Mouse (Mus musculus): ENCODE results near the gene Arhgef18.

Arhgef18 gene

DNA sequence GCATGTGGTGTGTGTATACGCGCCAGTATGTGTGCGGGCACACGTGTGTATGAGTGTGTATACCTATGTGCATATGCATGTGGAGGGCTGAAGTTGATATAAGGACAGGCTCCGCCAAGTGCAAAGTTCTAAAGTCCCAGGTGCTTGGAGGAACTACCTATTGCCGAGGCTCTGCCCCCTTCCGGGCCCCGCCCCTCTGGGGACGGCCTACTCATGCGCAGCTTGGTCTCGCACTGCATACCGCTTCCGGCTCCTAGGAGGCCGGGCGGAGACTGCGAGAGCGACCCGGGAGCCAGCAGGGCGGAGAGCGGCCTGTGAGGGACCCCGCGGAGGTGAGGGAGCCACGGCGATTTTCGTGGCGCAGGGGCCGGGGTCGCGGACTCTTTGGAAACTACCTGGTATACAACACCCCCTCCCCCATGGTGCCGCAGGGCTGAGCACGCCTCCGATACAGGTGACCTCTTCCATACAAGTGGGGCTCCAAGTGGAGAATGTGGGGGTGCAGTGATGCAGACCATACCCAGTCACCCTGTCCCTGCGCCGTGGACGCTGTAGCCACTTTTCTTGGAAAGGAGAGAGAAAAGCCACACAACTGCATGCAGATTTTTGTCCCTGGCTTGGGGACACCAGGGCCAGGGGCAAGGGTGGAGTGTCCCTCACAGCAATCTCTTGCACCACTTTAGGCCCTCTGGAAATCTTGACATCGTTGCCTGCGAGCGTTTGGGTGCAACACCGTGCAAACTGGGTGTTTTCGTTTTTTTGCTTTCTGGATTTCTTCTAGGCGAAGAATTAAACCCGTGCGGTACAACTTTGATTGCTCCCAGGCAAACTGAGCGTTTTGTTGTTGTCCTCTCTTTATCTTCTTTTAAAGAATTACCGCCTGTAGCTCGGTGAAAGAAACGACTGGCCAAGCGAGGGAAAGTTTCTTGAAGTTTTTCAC, at the start of gene Arhgef18:
Arhgef18 (plus strand) TSS at position 236 of the 940 bp plus-strand sequence.
- DNase-seq = peak; percentile 76

GRCm38 (mm10) chr8:3345337-3345736, 47.5 kb upstream of the Arhgef18 start:
- DNase-seq = no peak

DNA sequence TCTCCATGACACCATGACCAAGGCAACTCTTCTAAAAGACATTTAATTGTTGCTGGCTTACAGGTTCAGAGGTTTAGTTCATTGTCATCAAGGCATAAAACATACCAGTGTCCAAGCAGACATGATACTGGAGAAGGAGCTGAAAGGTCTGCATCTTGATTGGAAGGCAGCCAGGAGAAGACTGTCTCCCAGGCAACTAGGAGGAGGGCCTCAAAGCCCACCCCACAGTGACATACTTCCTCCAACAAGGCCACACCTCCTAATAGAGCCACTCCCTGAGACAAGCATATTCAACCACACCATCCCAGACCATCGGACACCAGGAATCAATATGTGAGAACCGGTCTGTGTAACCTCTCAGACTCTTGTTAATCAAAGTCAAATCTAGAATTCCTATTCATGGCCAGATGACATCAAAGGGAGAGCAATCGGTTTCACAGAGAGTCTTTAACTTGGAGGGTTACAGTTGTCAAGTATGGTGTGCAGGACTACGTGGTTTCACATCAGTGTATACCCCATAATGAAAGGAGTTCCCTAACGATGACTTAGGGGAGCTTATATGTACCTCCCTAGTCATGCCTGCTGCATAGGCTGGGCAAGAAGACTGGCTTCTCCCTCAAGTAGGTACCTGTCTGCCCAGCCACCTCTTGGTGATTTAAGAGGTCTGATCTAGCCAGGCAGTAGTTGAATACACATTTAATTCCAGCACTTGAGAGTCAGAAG, 46.0 kb upstream of the Arhgef18 start:
- no peak for DNase-seq

DNA sequence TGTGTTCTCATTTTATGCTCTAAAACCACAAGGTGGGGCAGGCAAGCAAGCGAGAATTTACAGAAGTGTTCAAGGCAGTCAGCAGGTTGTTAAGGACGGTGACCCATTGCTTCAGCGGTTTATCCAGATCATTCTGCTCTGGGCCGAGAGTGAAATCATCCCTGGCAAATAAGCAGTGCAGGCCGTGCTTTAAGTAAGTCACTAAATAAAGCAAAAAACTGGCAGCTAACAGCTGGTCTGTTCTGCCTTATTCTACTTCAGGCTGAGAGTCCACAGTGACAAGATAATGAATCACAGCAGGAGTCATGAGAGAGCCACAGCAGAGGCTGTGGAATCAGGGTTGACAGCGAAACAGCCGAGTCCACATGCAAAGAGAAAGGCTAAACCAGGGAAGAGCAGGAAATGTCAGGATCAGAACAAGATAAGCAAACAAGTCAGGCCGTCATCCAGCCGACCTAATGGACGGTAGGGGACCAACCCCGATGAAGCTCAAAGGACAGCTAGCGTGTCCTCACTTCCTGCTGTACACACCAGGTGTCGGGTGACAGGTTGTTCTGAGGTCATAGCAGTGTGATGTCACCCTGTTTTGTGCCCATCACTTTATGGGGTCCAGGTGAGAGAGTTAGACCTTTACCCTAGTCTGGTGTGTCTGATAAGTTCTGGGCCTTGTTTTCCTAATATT, 44.5 kb upstream of the Arhgef18 start:
- DNase-seq = no peak

GRCm38 (mm10) chr8:3350747-3351146, 42.1 kb upstream of the Arhgef18 start:
- DNase-seq = no peak

DNA sequence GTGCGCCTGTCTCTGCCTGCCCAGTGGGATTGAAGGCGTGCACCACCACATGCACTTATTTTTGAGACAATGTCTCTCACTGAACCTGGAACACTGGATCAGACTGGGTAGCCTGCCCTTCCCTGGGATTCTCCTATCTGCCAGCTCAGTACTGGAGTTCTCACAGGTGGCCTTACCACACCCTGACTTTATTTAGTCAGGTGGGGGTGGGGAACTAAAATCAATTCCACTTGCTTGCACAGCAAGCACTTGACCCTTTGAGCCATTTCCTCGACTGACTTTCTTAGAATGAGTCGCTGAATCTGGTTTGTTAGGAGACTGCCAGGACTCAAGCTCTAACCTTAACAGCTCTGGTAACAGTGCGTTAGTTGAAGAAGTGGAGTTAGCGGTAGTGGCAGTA, 40.1 kb upstream of the Arhgef18 start:
- DNase-seq = no peak

- no peak for DNase-seq
Observed at GRCm38 (mm10) chr8:3353189-3353810, 39.5 kb upstream of the Arhgef18 start, which contains the start of gene A430078G23Rik. Gene A430078G23Rik (plus strand): TSS chr8:3353415.

GRCm38 (mm10) chr8:3353811-3354442, 38.9 kb upstream of the Arhgef18 start:
- no peak for DNase-seq

DNA sequence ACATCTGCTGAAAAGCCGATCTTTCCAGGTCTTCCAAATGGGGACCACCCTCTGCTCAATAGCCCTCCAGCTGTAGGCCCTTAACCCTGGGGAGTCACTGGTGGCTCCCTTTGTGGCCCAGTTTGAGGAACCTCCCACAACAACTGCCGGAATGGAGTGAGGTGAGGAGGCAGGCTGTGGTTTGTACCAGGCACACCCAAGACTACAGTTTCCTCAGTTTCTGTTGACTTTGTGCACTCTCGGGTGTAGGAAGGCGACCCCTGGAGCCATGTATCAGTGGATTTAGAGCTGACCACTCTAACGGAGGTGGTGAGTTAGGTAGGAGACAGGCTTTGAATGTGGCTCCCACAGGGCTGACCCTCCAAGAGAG, 38.4 kb upstream of the Arhgef18 start:
- no peak for DNase-seq

DNA sequence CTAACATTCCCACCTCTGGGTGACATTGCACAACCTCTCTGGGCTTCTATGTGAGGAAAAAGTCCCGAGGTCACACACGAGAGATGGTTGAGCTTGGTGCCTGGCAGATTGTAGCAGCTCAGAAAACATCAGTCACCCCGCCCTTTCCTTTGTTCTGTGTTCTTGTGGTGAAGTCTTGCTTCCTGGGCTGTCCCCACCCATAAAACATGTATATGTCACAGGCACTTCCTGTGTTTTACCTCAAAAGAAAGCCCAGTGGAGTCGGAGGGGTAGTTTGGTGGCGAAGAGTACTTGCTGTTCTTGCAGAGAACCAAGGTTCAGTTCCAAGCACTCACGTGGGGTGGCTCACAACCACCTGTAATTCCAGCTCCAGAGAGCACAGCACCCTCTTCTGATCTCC, 37.2 kb upstream of the Arhgef18 start:
- DNase-seq = no peak

DNA sequence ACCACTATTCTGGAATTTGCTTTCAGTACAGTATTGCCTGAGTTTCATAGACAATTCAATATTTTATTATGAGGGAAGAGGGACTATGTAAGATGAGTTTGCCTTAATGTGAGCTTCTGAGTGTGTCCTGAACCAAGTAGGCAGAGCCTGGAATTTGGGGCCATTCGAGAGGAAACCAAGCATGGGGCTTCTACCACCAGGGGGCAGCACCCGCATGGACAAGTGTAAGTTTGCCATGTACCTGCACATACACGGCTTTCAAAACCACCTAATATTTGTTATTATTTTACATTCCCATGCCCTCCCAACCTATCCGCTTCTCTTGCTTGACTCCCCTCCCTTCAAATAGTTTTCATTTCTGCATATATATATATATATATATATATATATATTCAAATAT, 34.7 kb upstream of the Arhgef18 start:
- DNase-seq = peak; percentile 92

DNA sequence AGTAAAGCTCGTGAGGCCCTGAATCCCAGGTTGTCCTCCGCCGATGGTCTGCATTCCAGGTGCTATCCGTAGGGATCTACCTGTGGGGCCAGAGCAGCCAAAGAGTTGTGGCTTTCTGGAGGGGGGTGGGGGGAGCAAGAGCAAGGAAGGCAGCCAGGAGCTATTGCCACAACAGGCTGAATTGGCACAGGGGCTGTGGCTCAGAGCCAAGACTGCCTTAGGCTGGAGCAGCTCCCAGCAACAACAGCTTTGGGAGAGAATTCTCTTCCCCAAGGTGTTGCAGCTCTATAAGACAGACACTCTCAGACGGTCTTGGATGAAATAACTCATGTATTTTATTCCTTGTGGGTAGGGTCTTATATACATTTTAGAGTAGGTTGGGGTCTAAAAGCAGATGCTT, 25.7 kb upstream of the Arhgef18 start:
- DNase-seq = peak; percentile 44

GRCm38 (mm10) chr8:3368091-3368490, 24.7 kb upstream of the Arhgef18 start:
- DNase-seq = no peak

DNA sequence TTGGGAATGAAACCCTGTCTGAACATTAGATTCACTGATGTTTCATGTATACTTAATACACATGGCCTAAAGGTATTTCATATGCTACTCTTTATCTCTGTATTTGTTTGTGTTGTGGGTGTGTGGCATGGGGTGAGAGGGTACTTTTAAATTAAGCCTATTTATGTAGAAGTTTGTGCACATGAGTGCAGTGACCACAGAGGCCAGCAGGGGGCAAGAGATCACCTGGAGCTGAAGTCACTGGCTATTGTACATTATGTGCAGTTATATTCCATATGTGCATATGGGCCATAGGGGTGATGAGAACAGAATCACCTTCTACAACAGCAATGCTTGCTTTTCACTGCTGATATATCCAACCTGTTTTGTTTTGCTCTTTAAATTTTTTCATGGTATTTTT, 17.1 kb upstream of the Arhgef18 start:
- DNase-seq = no peak

DNA sequence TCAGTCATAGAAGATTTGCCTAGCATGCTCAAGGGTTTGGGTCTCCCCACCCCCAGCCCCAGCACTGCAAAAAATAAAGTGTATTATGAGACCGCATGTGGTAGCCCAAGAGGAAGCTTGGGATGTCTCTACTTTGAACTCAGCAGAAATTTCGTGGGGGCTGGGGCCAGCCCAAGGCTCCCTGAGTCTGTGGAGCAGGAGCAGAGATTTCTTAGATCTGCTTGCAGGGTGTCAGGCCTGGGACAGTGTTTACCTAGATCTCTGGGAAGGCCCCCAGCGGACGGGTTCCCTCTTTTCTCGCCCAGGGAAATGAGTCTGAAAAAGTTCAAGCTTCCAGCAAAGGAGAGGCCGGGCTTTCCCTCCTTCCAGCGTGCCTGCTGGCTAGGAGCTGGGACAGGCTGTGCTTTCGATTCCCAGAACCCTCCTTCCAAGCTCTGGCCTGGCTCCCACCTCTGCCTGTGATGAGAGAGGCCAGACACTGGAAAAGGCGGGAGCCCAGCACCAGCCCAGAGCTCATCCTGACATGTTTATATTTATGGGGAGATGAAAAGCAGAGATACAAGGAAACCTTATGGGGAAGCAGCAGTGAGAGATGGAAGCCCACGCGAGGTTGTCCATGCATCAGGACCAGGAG, 16.0 kb upstream of the Arhgef18 start:
- no peak for DNase-seq

DNA sequence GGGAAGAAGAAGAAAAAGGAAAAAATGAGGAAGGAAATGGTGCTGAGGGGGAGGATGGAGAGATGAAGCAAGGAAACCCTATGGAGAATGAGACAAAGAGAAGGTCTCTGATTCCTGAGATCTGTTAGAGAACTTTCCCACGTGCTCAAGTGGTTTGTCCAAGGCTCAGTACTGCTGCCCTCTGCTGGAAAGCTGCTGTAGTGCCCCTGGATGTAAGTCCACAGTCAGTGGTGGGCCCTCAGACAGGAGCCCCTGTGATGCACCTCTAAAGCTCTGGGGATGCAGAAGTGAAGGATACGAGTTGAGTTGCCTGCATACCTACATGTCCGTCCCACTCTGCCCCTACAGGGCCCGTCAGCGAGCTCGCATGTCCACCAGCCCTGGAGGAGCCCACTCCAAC, 5.5 kb upstream of the Arhgef18 start:
- peak; percentile 59 for DNase-seq

DNA sequence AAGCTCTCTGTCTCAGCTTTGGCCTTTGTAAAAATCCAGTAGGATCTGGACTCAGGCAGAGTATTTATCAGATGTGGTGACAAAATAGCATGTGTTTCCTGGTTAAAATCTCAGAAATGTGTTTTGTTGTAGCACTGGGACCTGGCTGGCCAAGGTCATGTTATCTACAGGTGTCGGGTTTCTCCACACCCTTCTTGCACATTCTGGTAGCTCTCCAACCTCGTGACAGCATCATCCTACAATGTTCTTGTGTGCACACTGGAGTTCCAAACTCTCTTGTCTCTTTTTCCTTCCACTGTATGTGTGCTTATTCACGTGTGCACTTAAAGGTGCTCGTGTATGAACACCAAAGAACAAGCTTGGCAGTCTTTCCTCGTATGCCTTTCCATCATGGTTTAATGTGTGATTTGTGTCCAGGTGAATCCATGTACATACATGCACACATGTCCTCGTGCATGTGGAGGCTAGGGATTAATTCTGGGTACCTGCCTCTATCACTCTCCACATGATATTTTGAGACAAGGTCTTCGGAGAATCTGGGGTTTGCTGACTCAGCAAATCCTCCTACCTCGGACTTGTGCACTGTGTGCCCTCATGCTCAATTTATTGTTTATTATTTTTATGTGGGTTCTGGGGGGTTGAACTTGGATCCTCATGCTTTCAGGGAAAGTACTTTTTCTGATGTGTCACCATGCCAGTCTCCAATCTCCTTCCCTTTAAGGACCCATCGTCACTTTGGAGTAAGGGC, 4.0 kb upstream of the Arhgef18 start:
- DNase-seq = no peak

DNA sequence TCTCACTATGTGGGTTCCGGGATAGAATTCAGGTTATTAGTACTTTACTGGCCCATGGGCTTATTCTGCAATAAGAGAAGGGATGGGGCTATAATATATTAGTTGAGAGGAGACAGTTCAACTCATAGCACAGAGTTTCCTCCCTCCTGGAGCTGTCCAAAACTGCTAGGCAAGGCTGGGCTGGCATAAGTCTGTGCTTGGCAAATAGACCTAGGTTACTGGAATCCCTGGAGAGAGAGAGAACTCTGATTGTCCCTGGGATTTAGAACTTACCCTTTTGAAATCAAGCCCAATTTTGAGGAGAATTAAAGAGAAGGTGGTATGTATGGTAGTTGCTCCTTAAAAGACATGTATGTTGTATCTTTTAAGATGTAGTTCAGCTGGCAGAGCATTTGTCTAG, 3.3 kb upstream of the Arhgef18 start:
- no peak for DNase-seq

- DNase-seq = no peak
Observed at GRCm38 (mm10) chr8:3392293-3392692, 513 bp upstream of the Arhgef18 start.

DNA sequence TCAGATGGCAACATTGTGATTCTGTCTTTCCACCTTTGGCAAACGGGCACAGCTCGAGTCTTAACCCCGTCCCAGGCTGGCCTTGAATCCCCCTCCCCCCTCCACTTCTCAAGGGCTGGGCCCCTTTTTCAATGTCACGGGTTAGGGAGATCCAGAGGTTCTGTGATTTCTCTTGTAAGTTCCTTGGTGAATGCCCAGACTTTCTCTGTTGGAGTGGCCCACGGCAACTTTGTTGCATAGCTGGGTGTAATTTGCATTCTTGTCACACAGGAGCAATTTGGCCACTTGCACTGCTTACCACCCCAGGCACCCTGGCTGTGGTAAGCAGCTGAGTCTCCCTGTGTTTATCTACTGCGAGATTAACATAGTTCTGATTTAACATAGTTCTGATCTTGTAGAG, 1.8 kb downstream of the Arhgef18 start:
- no peak for DNase-seq

- DNase-seq = no peak
Observed at GRCm38 (mm10) chr8:3395246-3395645, 2.4 kb downstream of the Arhgef18 start.
